Mouse (Mus musculus): Measurements from ENCODE around the gene Trap1. TPM values are rescaled to one million over a fixed set of nuclear protein-coding genes. Genes with fewer than 3 reads are reported as not detected.
"Not testable (repeated sequence)": the region's sequence is repeated elsewhere in the genome, so short reads cannot be mapped to it uniquely, and the experiment has no call there.

Gene Trap1
- polyA plus RNA-seq (2016; fragmentation: Nextera tagmentation; extraction: Ambion mirVana): 63.1 and 68.3 TPM in 2 replicates

GRCm38 (mm10) chr16:4077384-4078061 is at the start of gene Trap1:
TSS of gene Trap1 (minus strand) at chr16:4077827.
- H3K4me1 ChIP-seq: peaks cover 11% of the 10 kb centered on the region
- peak within 1 kb of the TSS; percentile 80 for H3K27ac ChIP-seq
- peak within 1 kb of the TSS; percentile 84 for H3K9ac ChIP-seq
- H3K4me3 ChIP-seq (replicated peaks): peak within 1 kb of the TSS; percentile 96
- H3K9me3 ChIP-seq: no peaks in the 10 kb centered on the region
- H3K36me3 ChIP-seq (replicated peaks): peaks cover 6% of the 10 kb centered on the region
- peak within 1 kb of the TSS; percentile 62 for H3K4me2 ChIP-seq
- under 1% methylated on average over 58 of the region's 58 CpGs for WGBS
- peak; percentile 98 for ATAC-seq (ENCODE audit: low FRiP score)
- H3K27me3 ChIP-seq: no peaks in the 10 kb centered on the region

GRCm38 (mm10) chr16:4117072-4117471 is 39.4 kb upstream of the Trap1 start:
- H3K27me3 ChIP-seq: no peaks in the 10 kb centered on the region
- 96% methylated on average over 4 of the region's 4 CpGs for WGBS
- no peak overlapping the region for H3K4me3 ChIP-seq (replicated peaks)
- no peaks in the 10 kb centered on the region for H3K4me1 ChIP-seq
- H3K36me3 ChIP-seq (replicated peaks): peaks cover 90% of the 10 kb centered on the region
- no peaks in the 10 kb centered on the region for H3K9me3 ChIP-seq
- no peak overlapping the region for H3K4me2 ChIP-seq
- ATAC-seq (ENCODE audit: low FRiP score): no peak
- H3K9ac ChIP-seq: no peak overlapping the region
- H3K27ac ChIP-seq: no peak overlapping the region

GRCm38 (mm10) chr16:4100374-4100773 is 22.7 kb upstream of the Trap1 start:
- H3K4me3 ChIP-seq (replicated peaks): no peak overlapping the region
- H3K27ac ChIP-seq: no peak overlapping the region
- H3K9ac ChIP-seq: no peak overlapping the region
- H3K36me3 ChIP-seq (replicated peaks): peaks cover 60% of the 10 kb centered on the region
- H3K4me2 ChIP-seq: no peak overlapping the region
- no peaks in the 10 kb centered on the region for H3K9me3 ChIP-seq
- H3K4me1 ChIP-seq: no peaks in the 10 kb centered on the region
- ATAC-seq (ENCODE audit: low FRiP score): no peak
- WGBS: 93% methylated on average over 2 of the region's 2 CpGs
- no peaks in the 10 kb centered on the region for H3K27me3 ChIP-seq

- no peaks in the 10 kb centered on the region for H3K27me3 ChIP-seq
- H3K4me1 ChIP-seq: no peaks in the 10 kb centered on the region
- no peak overlapping the region for H3K9ac ChIP-seq
- ATAC-seq (ENCODE audit: low FRiP score): no peak
- no peak overlapping the region for H3K4me3 ChIP-seq (replicated peaks)
- H3K4me2 ChIP-seq: no peak overlapping the region
- 93% methylated on average over 1 of the region's 1 CpGs for WGBS
- H3K27ac ChIP-seq: no peak overlapping the region
- no peaks in the 10 kb centered on the region for H3K9me3 ChIP-seq
- peaks cover 81% of the 10 kb centered on the region for H3K36me3 ChIP-seq (replicated peaks)
Measured at GRCm38 (mm10) chr16:4097521-4097920, 19.9 kb upstream of the Trap1 start.

GRCm38 (mm10) chr16:4096898-4097297 is 19.3 kb upstream of the Trap1 start:
- H3K9ac ChIP-seq: no peak overlapping the region
- H3K4me3 ChIP-seq (replicated peaks): no peak overlapping the region
- no peak overlapping the region for H3K27ac ChIP-seq
- no peaks in the 10 kb centered on the region for H3K9me3 ChIP-seq
- peaks cover 85% of the 10 kb centered on the region for H3K36me3 ChIP-seq (replicated peaks)
- H3K4me1 ChIP-seq: no peaks in the 10 kb centered on the region
- no peak for ATAC-seq (ENCODE audit: low FRiP score)
- H3K4me2 ChIP-seq: no peak overlapping the region
- no peaks in the 10 kb centered on the region for H3K27me3 ChIP-seq

- peaks cover 86% of the 10 kb centered on the region for H3K36me3 ChIP-seq (replicated peaks)
- no peak overlapping the region for H3K4me2 ChIP-seq
- H3K9me3 ChIP-seq: no peaks in the 10 kb centered on the region
- no peak overlapping the region for H3K27ac ChIP-seq
- no peak overlapping the region for H3K4me3 ChIP-seq (replicated peaks)
- H3K4me1 ChIP-seq: no peaks in the 10 kb centered on the region
- H3K27me3 ChIP-seq: no peaks in the 10 kb centered on the region
- no peak overlapping the region for H3K9ac ChIP-seq
- 95% methylated on average over 3 of the region's 3 CpGs for WGBS
- no peak for ATAC-seq (ENCODE audit: low FRiP score)
Measured at GRCm38 (mm10) chr16:4096141-4096540, 18.5 kb upstream of the Trap1 start.

GRCm38 (mm10) chr16:4087214-4087913 is 9.7 kb upstream of the Trap1 start:
- 95% methylated on average over 8 of the region's 8 CpGs for WGBS
- peaks cover 88% of the 10 kb centered on the region for H3K36me3 ChIP-seq (replicated peaks)
- no peak overlapping the region for H3K4me3 ChIP-seq (replicated peaks)
- no peaks in the 10 kb centered on the region for H3K9me3 ChIP-seq
- H3K9ac ChIP-seq: no peak overlapping the region
- H3K27me3 ChIP-seq: no peaks in the 10 kb centered on the region
- no peaks in the 10 kb centered on the region for H3K4me1 ChIP-seq
- H3K4me2 ChIP-seq: no peak overlapping the region
- H3K27ac ChIP-seq: no peak overlapping the region
- no peak for ATAC-seq (ENCODE audit: low FRiP score)

GRCm38 (mm10) chr16:4085851-4086387 is 8.3 kb upstream of the Trap1 start:
- no peak overlapping the region for H3K27ac ChIP-seq
- H3K9me3 ChIP-seq: no peaks in the 10 kb centered on the region
- no peaks in the 10 kb centered on the region for H3K4me1 ChIP-seq
- H3K4me2 ChIP-seq: no peak overlapping the region
- H3K27me3 ChIP-seq: no peaks in the 10 kb centered on the region
- peaks cover 79% of the 10 kb centered on the region for H3K36me3 ChIP-seq (replicated peaks)
- H3K9ac ChIP-seq: no peak overlapping the region
- H3K4me3 ChIP-seq (replicated peaks): no peak overlapping the region
- no peak for ATAC-seq (ENCODE audit: low FRiP score)
- 95% methylated on average over 9 of the region's 9 CpGs for WGBS

- no peak for ATAC-seq (ENCODE audit: low FRiP score)
- H3K4me1 ChIP-seq: no peaks in the 10 kb centered on the region
- no peaks in the 10 kb centered on the region for H3K27me3 ChIP-seq
- H3K27ac ChIP-seq: no peak overlapping the region
- H3K4me2 ChIP-seq: no peak overlapping the region
- H3K9me3 ChIP-seq: no peaks in the 10 kb centered on the region
- no peak overlapping the region for H3K4me3 ChIP-seq (replicated peaks)
- 95% methylated on average over 7 of the region's 7 CpGs for WGBS
- peaks cover 70% of the 10 kb centered on the region for H3K36me3 ChIP-seq (replicated peaks)
- H3K9ac ChIP-seq: no peak overlapping the region
Measured at GRCm38 (mm10) chr16:4085051-4085450, 7.4 kb upstream of the Trap1 start.

- H3K36me3 ChIP-seq (replicated peaks): peaks cover 24% of the 10 kb centered on the region
- peaks cover 11% of the 10 kb centered on the region for H3K4me1 ChIP-seq
- not testable (repeated sequence) for ATAC-seq (ENCODE audit: low FRiP score); H3K4me3 ChIP-seq (replicated peaks); H3K4me2 ChIP-seq; H3K27me3 ChIP-seq; H3K27ac ChIP-seq; H3K9ac ChIP-seq; H3K9me3 ChIP-seq
- WGBS: 75% methylated on average over 3 of the region's 3 CpGs
Measured at GRCm38 (mm10) chr16:4080419-4080818, 2.8 kb upstream of the Trap1 start.

- H3K4me1 ChIP-seq: peaks cover 11% of the 10 kb centered on the region
- H3K4me2 ChIP-seq: no peak overlapping the region
- H3K36me3 ChIP-seq (replicated peaks): peaks cover 17% of the 10 kb centered on the region
- no peak for ATAC-seq (ENCODE audit: low FRiP score)
- H3K4me3 ChIP-seq (replicated peaks): no peak overlapping the region
- WGBS: 67% methylated on average over 1 of the region's 1 CpGs
- H3K27me3 ChIP-seq: no peaks in the 10 kb centered on the region
- H3K9me3 ChIP-seq: no peaks in the 10 kb centered on the region
- no peak overlapping the region for H3K27ac ChIP-seq
- H3K9ac ChIP-seq: no peak overlapping the region
Measured at GRCm38 (mm10) chr16:4079656-4080055, 2.0 kb upstream of the Trap1 start.

- not testable (repeated sequence) for H3K36me3 ChIP-seq (replicated peaks); H3K27me3 ChIP-seq; H3K9ac ChIP-seq; H3K27ac ChIP-seq; ATAC-seq (ENCODE audit: low FRiP score); H3K9me3 ChIP-seq
- Histone ChIP-seq H3K4me1 (peaks cover 11% of the 10 kb centered on the region), H3K4me3 (replicated peaks) (peak overlapping the region; percentile 96), H3K4me2 (peak overlapping the region; percentile 62)
- WGBS: 78% methylated on average over 10 of the region's 10 CpGs
Measured at GRCm38 (mm10) chr16:4078302-4078701, 675 bp upstream of the Trap1 start.

GRCm38 (mm10) chr16:4074836-4075235 is 2.8 kb downstream of the Trap1 start:
- Histone ChIP-seq H3K4me2 (no peak overlapping the region), H3K27ac (no peak overlapping the region), H3K9ac (no peak overlapping the region), H3K27me3 (no peaks in the 10 kb centered on the region), H3K4me3 (replicated peaks) (no peak overlapping the region), H3K4me1 (peaks cover 11% of the 10 kb centered on the region), H3K36me3 (replicated peaks) (no peaks in the 10 kb centered on the region), H3K9me3 (no peaks in the 10 kb centered on the region)
- 81% methylated on average over 3 of the region's 3 CpGs for WGBS
- ATAC-seq (ENCODE audit: low FRiP score): no peak
